Mouse (Mus musculus) thymus, postnatal 4 days (tissue): ENCODE data around the gene Wdr63.
"Not testable (repeated sequence)": the region's sequence is repeated elsewhere in the genome, so short reads cannot be mapped to it uniquely, and the experiment has no call there.

Experiments used
- DNase-seq: peaks from one replicate; pipeline ENCODE4 v3.0.0; 2021

Wdr63 gene

GRCm38 (mm10) chr3:146009859-146010645, 97.9 kb downstream of the Wdr63 start:
- DNase-seq: no peak

- no peak for DNase-seq
Observed at GRCm38 (mm10) chr3:146007872-146008271, 100.1 kb downstream of the Wdr63 start.

DNA sequence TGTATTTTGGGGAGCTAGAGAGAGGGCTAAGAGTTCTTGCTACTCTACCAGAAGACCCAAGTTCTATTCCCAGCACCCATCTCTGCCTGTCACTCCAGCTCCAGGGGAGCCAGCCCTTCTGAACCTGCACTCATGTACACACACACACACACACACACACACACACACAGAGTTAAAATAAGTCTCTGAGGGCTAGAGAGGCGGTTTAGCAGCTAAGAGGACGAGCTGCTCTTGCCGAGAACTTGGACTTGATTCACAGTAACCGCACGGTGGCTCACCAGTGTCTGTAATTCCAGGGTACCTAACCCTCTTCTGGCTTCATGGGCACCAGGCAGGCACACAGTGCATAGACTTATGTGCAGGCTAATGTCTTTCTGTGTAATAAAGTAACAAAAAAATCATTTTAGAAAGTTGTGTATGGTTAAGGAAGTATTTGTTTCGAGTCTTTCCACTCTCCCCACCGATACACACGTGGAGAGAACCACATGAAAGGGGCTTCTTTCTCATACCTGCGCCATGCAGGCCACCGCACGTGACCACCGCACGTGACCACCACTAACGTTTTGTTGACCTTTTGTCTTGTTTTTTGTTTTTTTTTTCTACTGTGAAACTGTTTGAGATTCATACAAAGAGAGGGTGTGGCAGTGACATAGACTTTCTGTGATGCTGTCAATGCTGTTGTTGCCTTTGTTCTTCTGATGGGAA, 103.4 kb downstream of the Wdr63 start:
- no peak for DNase-seq

DNA sequence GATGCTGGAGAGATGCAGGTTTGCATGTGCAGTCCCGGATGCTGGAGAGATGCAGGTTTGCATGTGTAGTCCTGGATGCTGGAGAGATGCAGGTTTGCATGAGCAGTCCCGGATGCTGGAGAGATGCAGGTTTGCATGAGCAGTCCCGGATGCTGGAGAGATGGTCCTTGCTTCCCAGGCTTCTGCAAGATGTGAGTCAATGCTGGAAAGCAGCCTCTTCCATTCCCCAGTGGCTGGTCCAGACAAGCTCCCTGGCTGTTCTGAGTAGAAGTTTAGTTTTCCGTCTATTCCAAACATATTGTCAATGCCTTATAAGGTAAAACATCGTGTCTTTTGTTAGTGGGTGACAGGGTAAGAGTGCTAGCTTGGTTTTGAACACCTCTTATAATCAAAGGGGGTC, 111.4 kb downstream of the Wdr63 start:
- not testable (repeated sequence) for DNase-seq

DNA sequence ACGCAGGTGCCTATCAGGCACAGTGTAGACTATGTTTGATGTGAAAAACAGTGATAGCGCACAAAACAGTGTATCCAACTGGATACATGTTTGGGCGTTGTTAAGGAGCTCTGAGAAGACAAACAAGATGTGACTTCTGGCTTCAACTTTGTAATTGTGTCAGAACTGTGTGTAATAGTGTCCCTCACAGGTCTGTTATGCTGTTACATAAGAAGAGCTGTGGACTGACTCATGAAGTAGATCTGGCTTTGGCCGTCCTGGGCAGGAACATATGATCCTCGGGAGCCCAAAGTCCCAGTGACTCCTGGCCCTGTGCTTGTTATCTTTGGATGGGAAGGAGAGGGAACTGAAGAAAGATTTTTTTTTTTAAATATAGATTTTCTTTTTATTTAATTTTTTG, 112.4 kb downstream of the Wdr63 start:
- no peak for DNase-seq

- no peak for DNase-seq
Observed at GRCm38 (mm10) chr3:145993481-145994201, 114.3 kb downstream of the Wdr63 start.

- DNase-seq: no peak
Observed at GRCm38 (mm10) chr3:145992796-145993195, 115.1 kb downstream of the Wdr63 start.

GRCm38 (mm10) chr3:145991976-145992730, 115.8 kb downstream of the Wdr63 start:
- no peak for DNase-seq

GRCm38 (mm10) chr3:145991130-145991529, 116.8 kb downstream of the Wdr63 start:
- no peak for DNase-seq
